Comparison of ENCODE assay signal across 21 mouse cellular contexts in genomic region chr4:154882014-154882659, GRCm38 (mm10). TPM values are rescaled to one million over a fixed set of nuclear protein-coding genes. Genes with fewer than 3 reads are reported as not detected.
DNase-seq lines count a peak whose midpoint lies in the region; ATAC-seq and TF ChIP-seq lines count a peak whose summit lies in the region.
"Had no signal": no experiment of that assay in that cellular context is flagged by ENCODE, and none has a peak within 500 bp of the region (broad histone marks: within the 10 kb centered on the region; RNA-seq: fewer than 3 reads in every experiment).

No protein-coding gene starts in this region.

- H3K9ac ChIP-seq in stomach, embryonic 15.5 days, result no peak overlapping the region
- H3K9ac ChIP-seq in stomach, postnatal 0 days (ENCODE audit: low read length), result no peak overlapping the region
- H3K9ac ChIP-seq: neural tube, embryonic 12.5 days had no signal

- TF ChIP-seq EP300 in stomach, postnatal 0 days (optimal IDR thresholded peaks at IDR 0.05), result no peak

- peak; percentile 15; the same call in 1 of the 2 replicates for ATAC-seq in stomach, embryonic 15.5 days (ENCODE audit: insufficient read depth, low FRiP score, low read depth)
- no peak for ATAC-seq in stomach, postnatal 0 days (ENCODE audit: low FRiP score, low TSS enrichment)
- 0 out of 2 replicates have a peak, but pooled peaks have one; percentile 13 for ATAC-seq in megakaryocyte-erythroid progenitor cell, adult 5-6 weeks (replicated peaks; ENCODE audit: low FRiP score, low TSS enrichment, poor library complexity, severe bottlenecking)
- ATAC-seq: inflammation-experienced regulatory T-cells, adult 6 months had no signal

- H3K4me2 ChIP-seq in stomach, embryonic 15.5 days, result no peak overlapping the region
- H3K4me2 ChIP-seq in stomach, postnatal 0 days (replicated peaks; ENCODE audit: low read depth), result no peak overlapping the region
- H3K4me2 ChIP-seq: neural tube, embryonic 12.5 days had no signal

- no peak overlapping the region for H3K27ac ChIP-seq in stomach, embryonic 15.5 days
- no peak overlapping the region for H3K27ac ChIP-seq in stomach, postnatal 0 days (replicated peaks)
- H3K27ac ChIP-seq: embryonic facial prominence, embryonic 10.5 days; forebrain, embryonic 10.5 days; heart, adult 2 months; neural tube, embryonic 12.5 days had no signal

- 16% methylated on average over 14 of the region's 14 CpGs for WGBS in stomach, embryonic 15.5 days
- 26% methylated on average over 14 of the region's 14 CpGs for whole genome bisulfite sequencing in stomach, postnatal 0 days

- H3K36me3 ChIP-seq in stomach, embryonic 15.5 days, result no peaks in the 10 kb centered on the region
- no peaks in the 10 kb centered on the region for H3K36me3 ChIP-seq in stomach, postnatal 0 days (ENCODE audit: control insufficient read depth, insufficient read depth, low read length)
- H3K36me3 ChIP-seq: embryonic facial prominence, embryonic 10.5 days; forebrain, embryonic 10.5 days; G1E; neural tube, embryonic 12.5 days had no signal

- no peak overlapping the region for H3K4me3 ChIP-seq in stomach, embryonic 15.5 days (replicated peaks)
- H3K4me3 ChIP-seq in stomach, postnatal 0 days (ENCODE audit: low read depth, low read length), result no peak overlapping the region
- H3K4me3 ChIP-seq: embryonic facial prominence, embryonic 10.5 days; forebrain, embryonic 10.5 days; heart, adult 2 months; neural tube, embryonic 12.5 days had no signal

- 0 out of 2 replicates have a peak, but pooled peaks cover 6% of the 10 kb centered on the region for H3K4me1 ChIP-seq in stomach, embryonic 15.5 days
- no peaks in the 10 kb centered on the region for H3K4me1 ChIP-seq in stomach, postnatal 0 days (replicated peaks; ENCODE audit: control insufficient read depth, insufficient read depth)

- no peak for DNase-seq in stomach, postnatal 0 days (ENCODE audit: low spot score)
- peak; percentile 77 for DNase-seq in ZHBTc4 (ENCODE audit: low read depth, low spot score)
- DNase-seq in induced T-regulatory cell, adult 2 months (ENCODE audit: low read depth), result peak; percentile 36
- no peak for DNase-seq in adrenal gland, postnatal 36 days
- no peak for DNase-seq in left cerebral cortex, adult 9 months (ENCODE audit: low spot score in 2 of 2)
- no peak for DNase-seq in MN1 (ENCODE audit: low spot score)
- DNase-seq: cerebellum, postnatal 14 days; heart, adult 2 months; heart, postnatal 4 days; lung, postnatal 36 days; thymus, postnatal 36 days had no signal

- no peaks in the 10 kb centered on the region for H3K9me3 ChIP-seq in stomach, embryonic 15.5 days
- H3K9me3 ChIP-seq in stomach, postnatal 0 days (ENCODE audit: control insufficient read depth, low read length), result no peaks in the 10 kb centered on the region
- H3K9me3 ChIP-seq: embryonic facial prominence, embryonic 10.5 days; forebrain, embryonic 10.5 days; G1E; neural tube, embryonic 12.5 days had no signal

- no peaks in the 10 kb centered on the region for H3K27me3 ChIP-seq in stomach, embryonic 15.5 days (replicated peaks)
- no peaks in the 10 kb centered on the region for H3K27me3 ChIP-seq in stomach, postnatal 0 days (ENCODE audit: control insufficient read depth, insufficient read depth, low read length)
- H3K27me3 ChIP-seq: neural tube, embryonic 12.5 days had no signal

- TF ChIP-seq CTCF in stomach, postnatal 0 days (IDR thresholded peaks at IDR 0.05; ENCODE audit: low read depth), result no peak

RNA-seq across cellular contexts. Expression of gene Mmel1, which starts 12.8 kb away (rescaled TPM):
- 0.21 and 0.23 TPM in 2 replicates for polyA plus RNA-seq in stomach, embryonic 15.5 days (2015; fragmentation: Nextera tagmentation; extraction: Ambion mirVana)
- polyA plus RNA-seq in stomach, postnatal 0 days (2015; fragmentation: Nextera tagmentation; extraction: Ambion mirVana), result not detected in 2 replicates
- 5.5 TPM in 1 of 2 replicates, not detected in the other for total RNA-seq in megakaryocyte-erythroid progenitor cell, adult 5-6 weeks (2014; fragmentation: Nextera tagmentation)
- total RNA-seq in megakaryocyte-erythroid progenitor cell, adult 5-6 weeks (2017), result 0.46 and 0.94 TPM in 2 replicates
- 1 to 10 TPM in 1 of 2 experiments, under 1 TPM in 1; 0.26 to 4.1 TPM for total RNA-seq in adrenal gland, postnatal 36 days (2021)
- total RNA-seq: heart, adult 2 months; liver, adult 2 months had no signal
- polyA plus RNA-seq: inflammation-experienced regulatory T-cells, adult 6 months; kidney, embryonic 16.5 days had no signal

RNA-seq across cellular contexts. Expression of gene Fam213b, which starts 16.8 kb away (rescaled TPM):
- 29.1 and 30.6 TPM in 2 replicates for polyA plus RNA-seq in stomach, embryonic 15.5 days (2015; fragmentation: Nextera tagmentation; extraction: Ambion mirVana)
- polyA plus RNA-seq in stomach, postnatal 0 days (2015; fragmentation: Nextera tagmentation; extraction: Ambion mirVana), result 62.1 and 65.4 TPM in 2 replicates
- total RNA-seq in megakaryocyte-erythroid progenitor cell, adult 5-6 weeks (2014; fragmentation: Nextera tagmentation), result 1.6 TPM in 1 of 2 replicates, not detected in the other
- total RNA-seq in megakaryocyte-erythroid progenitor cell, adult 5-6 weeks (2017), result 0.94 and 1.1 TPM in 2 replicates
- total RNA-seq in adrenal gland, postnatal 36 days (2021), result 100 to 1,000 TPM in 1 of 2 experiments, 10 to 100 TPM in 1; 42.9 to 150 TPM
- total RNA-seq: G1E had no signal
- polyA plus RNA-seq: G1E had no signal

RNA-seq across cellular contexts. Expression of gene Ttc34, which starts 44.9 kb away (rescaled TPM):
- 0.08 and 0.17 TPM in 2 replicates for polyA plus RNA-seq in stomach, embryonic 15.5 days (2015; fragmentation: Nextera tagmentation; extraction: Ambion mirVana)
- polyA plus RNA-seq in stomach, postnatal 0 days (2015; fragmentation: Nextera tagmentation; extraction: Ambion mirVana), result 0.06 and 0.10 TPM in 2 replicates
- not detected in 2 replicates for total RNA-seq in megakaryocyte-erythroid progenitor cell, adult 5-6 weeks (2014; fragmentation: Nextera tagmentation)
- total RNA-seq in megakaryocyte-erythroid progenitor cell, adult 5-6 weeks (2017), result not detected in 2 replicates
- under 1 TPM in 1 of 2 experiments, not detected in 1; 0.16 TPM for total RNA-seq in adrenal gland, postnatal 36 days (2021)
- total RNA-seq: liver, adult 2 months had no signal
- polyA plus RNA-seq: G1E; inflammation-experienced regulatory T-cells, adult 6 months had no signal

RNA-seq across cellular contexts. Expression of gene Tnfrsf14, which starts 46.2 kb away (rescaled TPM):
- polyA plus RNA-seq in stomach, embryonic 15.5 days (2015; fragmentation: Nextera tagmentation; extraction: Ambion mirVana), result 3.8 and 8.0 TPM in 2 replicates
- 0.61 TPM in 2 replicates for polyA plus RNA-seq in stomach, postnatal 0 days (2015; fragmentation: Nextera tagmentation; extraction: Ambion mirVana)
- 133 and 270 TPM in 2 replicates for total RNA-seq in megakaryocyte-erythroid progenitor cell, adult 5-6 weeks (2014; fragmentation: Nextera tagmentation)
- 78.8 and 149 TPM in 2 replicates for total RNA-seq in megakaryocyte-erythroid progenitor cell, adult 5-6 weeks (2017)
- total RNA-seq in adrenal gland, postnatal 36 days (2021), result 1 to 10 TPM; 6.7 to 7.2 TPM
- polyA plus RNA-seq: midbrain, postnatal 0 days had no signal

Comparison
In these comparisons a context has a peak if more than half of its experiments do, and no peak if none do; other contexts are left out.
1. DNase-seq: peak in ZHBTc4 (single experiment) and induced T-regulatory cell, adult 2 months (single experiment); none in stomach, postnatal 0 days (single experiment), adrenal gland, postnatal 36 days (0 of 2), left cerebral cortex, adult 9 months (0 of 2) and MN1 (single experiment).
2. RNA of gene Fam213b, which starts 16.8 kb away (total RNA-seq): 42.9 to 150 TPM in adrenal gland, postnatal 36 days; 0.94 to 1.6 TPM in megakaryocyte-erythroid progenitor cell, adult 5-6 weeks; every median in the first group is over 10 times any median in the second.